Mouse (Mus musculus) frontal cortex, postnatal 10 days (tissue): ENCODE data around the gene Palm3.

Experiments used
- DNase-seq, 2 experiments: peaks; one replicate each; pipeline ENCODE4 v3.0.0; 2022; ENCODE audit warnings: low spot score in 2 of 2, mixed read lengths in 1 of 2

The Palm3 gene

DNA sequence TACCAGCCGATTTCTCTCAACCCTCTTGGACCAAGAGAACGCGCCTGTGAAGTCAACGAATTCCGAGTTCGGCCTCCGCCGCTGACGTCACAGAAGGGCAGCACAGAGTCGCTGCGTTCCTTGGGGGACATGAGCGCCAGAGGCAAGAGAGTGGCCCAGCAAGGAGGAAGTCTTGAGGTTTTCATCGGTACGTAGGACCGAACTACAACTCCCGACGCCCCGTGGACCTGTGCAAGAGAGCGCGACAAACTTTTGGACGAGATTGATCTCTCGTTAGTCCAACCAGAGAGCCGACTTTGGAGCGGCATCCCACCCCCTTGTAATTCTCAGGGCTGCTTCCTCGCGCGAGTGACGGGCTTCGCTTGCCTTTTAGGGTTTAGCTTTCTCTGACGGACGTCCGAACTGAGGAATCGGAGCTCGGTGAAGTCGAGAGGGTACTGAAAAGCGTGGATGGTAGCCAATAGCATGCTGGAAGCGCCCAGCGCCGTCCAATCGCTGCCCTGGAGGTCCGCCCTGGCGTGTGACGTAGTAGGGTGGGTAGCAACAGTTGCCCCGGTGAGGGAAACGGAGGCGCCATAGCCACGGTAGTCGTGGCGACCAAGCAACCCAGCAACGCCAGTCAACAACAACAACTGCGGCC is 45.1 kb downstream of the Palm3 start, which contains the start of gene Rfx1:
Rfx1 (plus strand) TSS at position 544 of the 640 bp plus-strand sequence.
- peak; percentile 99 to 100 for DNase-seq

DNA sequence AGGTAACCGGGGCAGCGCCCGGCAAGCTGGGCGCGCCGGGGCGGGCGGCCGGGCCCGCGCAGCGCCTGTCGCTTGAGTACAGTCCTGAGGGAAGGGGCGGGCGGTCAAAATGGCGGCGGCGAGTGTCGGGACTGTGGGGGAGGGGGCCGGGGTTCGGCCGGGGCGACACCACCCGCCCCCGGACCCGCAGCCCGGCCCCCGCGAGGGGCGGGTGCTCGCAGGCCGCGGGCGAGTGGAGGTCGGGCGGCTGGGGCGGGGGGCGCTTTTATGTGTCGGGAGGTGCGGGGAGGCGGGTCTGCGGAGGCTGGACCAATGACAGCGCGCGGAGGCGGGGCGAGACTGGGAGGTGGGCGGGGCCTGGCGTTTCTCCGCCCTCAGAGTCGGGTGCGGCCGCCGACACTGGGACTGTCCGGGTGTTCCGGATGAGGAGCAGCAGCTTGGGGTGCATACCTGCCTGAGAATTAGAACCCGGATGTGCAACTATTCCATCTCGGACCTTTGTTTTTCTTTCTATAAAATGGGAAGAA is 45.8 kb downstream of the Palm3 start:
- DNase-seq, result peak; percentile 90 to 95

DNA sequence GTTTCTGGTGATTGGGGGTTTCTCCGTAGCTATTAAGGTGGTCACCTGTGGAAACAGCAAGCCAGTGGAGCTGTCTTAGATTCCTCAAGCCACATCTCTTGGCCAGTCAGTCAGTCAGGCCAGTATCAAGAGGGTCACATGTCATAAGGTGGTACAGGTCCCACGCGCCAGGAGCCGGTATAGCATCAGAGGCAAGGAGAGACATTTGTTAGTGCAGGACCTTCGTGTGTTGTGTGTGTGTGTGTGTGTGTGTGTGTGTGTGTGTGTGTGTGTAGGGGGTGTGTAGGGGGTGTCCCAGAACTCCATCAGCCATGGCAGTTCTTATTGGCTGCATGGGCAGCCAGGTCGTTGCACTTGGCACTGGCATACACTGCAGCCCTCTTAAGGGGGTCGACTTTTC is 46.6 kb downstream of the Palm3 start:
- no peak for DNase-seq

DNA sequence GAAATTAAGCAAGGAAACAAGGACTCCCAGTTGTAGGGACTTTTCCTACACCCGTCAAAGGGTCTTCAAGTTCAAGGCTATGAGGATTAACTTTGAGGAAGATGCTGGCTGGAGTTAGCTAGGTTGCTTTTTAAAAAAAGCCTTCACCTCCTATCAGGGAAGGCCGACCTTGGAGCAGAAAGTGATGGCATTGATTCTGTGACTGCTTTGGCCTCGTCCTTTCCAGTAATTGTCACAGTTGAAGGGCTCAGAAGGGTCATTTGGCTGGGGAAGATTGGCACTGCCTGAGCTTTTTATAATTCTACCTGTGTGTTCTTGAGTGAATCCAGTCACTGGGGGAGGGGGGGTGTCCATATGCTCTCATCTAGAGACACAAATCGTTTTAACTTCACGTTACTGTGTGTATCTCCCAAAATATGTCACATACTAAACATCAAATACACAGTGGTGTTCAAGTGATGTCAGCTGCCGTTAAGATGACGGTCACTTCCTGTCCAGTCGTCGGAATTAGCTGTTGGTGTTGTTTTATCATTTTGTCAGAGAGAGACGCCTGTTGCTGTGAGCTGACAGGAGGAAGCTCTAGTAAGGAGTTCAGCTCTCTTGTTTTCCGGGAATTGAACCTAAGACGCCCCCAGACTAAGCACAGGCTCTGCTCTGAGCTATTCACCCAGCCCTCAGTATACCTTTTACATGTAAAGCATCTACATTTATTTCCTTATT is 47.2 kb downstream of the Palm3 start:
- DNase-seq, result no peak

DNA sequence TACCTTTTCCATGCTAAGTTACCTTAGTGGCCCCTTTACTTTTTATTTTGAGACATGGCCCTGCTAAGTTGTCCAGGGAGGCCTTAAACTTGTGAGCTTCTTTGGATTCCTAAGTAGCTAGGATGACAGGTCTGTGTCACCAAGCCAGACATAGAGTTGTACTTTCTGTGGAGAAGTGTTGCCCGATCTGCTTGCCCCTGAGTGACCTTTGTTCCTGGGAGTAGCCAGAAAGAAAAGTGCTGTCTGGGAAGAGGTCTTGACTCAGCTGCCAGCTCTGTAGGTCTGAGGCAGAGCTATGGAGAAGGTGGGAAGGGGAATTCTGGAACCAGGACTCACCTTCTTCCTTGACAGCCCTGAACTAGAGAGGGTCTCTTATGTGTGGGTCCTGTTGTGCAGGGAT is 47.9 kb downstream of the Palm3 start:
- DNase-seq, result no peak

DNA sequence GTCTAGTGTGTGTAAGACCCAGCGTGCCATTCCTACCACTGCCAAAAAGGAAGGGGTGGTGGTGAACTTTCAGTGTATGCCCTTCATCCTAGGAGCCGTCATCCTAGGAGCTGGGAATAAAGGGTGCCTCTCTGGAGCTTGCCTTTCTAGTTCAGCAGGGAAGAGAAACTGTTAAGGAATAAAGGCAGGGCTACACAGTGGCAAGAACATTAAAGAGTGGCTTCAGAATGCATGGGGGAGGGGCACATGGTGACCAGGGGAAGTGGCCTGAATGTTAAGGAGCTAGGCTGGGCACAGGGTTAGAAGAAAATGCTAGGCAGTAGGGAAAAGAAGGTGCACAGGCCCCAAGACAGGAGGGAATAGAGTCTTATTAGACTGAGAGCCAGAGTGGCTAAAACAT is 48.5 kb downstream of the Palm3 start:
- no peak for DNase-seq

DNA sequence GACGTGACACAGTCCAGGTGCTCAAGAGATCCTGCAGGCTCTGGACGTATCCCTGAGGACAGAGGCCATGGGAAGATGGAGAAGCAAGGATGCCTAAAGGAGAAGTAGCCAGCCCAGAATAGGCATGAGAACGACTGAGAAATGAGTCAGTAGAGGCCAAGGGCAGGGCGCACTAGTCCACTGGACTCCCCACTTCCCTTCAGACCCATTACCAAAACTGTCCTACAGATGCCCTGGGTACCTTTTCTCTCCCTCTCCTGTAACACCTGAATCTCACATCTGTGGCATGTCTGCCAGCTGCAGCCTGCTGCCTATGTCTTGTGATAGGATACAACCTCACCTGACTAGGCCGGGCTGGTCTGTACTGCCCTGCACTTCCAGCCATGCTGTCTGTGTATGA is 49.0 kb downstream of the Palm3 start:
- DNase-seq, result no peak

DNA sequence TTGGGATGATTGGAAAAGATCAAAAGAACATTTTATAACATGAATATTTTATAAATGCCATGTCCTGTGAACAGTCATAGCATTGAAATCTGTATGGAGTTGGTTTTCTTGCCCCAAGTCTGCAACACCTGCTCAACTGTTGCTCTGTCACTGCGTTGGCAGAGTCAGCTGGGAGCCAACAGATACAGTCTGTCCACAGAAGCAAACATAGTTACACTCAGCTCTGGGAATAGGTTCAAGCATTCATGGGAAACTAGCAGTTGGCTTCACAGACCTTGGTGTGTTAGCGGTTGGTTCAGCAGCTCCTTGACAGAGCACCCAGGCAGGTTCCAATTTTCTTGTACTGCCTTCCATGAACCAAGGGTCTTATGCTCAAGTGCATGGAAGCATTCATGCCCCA is 49.4 kb downstream of the Palm3 start:
- no peak for DNase-seq

DNA sequence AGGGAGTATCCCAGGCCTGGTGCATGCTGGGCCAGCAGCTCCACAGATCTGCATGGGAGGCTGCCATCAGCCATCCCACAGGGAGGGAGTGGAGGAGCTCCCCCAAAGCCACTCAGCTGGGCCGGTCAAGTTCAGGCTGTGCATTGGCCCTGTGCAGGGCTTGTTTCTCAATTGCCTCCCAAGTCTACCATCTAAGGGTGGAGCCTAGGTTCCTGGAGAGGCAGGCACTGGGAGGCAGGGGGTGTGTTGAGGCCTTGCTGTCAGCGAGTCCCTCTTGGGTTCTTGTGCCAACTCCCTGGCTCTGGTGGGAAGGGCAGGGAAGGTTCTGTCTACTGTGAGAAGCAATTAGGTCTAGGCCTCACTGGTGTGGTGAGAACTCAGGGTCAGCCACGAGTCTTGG is 50.6 kb downstream of the Palm3 start:
- DNase-seq, result no peak

DNA sequence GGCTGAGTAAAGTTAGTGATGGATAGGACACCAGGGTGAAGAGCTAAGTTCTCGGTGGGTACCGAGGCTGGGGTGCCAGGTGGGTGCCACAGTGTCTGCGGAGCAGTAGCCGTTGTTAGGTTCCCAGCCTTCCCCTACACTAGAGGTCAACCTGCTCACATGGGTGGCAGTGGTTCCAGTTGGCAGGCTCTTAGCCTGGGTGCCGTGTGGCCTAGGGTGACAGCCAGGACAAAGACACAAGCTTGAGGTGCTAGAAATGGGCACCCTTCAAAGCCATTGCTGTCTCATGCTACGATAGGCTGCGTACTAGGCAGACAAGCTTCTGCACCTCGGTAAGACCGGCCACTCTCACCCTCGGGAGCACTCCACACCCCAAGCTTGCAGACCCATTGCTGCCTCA is 51.0 kb downstream of the Palm3 start:
- DNase-seq, result no peak

DNA sequence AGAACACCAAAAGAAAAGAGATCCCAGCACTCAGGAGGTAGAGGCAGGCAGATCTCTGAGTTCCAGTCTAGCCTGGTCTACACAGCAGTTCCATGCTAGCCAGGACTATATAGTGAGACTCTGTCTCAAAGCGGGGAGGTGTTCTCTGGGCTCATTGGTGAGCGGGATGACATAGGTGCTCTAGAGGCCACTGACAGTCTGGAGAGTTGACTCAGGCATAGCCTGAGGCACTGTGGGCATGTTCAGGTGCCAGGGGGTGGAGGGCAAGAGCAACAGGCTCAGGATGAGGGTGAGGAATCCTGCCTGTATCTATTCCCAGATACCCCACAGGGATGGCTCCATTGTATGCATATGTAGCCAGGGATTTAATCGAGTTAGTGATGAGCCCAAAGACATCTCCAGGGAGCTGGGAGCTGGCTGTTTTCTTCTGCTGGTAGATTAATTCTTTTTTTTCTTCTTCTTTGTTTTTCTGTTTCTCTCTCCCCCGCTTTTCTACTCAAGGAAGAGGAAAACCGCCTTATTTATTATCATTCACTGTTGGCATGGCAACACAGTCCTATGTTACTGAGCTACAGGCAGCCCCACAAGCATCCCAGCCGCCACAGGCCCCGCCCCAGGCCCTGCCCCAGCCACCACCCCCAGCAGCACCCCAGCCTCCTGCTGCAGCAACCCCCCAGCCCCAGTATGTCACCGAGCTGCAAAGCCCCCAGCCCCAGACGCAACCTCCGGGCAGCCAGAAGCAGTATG is 52.1 kb downstream of the Palm3 start:
- no peak for DNase-seq

DNA sequence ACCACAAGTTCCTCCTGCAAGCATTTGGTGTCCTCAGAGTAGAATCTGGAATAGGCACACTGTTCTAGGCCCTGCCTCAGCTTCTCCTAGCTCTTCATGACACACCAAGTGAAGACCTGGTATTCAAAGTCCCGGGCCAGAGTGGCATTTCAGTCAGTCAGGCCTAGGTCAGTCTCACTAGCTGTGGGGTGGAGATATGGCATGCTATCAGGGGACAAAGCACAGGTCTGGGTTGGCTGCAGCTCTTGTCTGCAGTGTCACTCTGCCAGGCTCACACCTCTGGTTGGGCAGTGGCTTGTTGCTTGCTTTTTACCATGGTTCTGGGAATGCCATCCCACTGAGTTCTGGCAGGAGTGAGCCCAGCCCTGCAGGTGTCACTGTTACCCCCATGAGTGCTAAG is 55.1 kb downstream of the Palm3 start:
- no peak for DNase-seq

DNA sequence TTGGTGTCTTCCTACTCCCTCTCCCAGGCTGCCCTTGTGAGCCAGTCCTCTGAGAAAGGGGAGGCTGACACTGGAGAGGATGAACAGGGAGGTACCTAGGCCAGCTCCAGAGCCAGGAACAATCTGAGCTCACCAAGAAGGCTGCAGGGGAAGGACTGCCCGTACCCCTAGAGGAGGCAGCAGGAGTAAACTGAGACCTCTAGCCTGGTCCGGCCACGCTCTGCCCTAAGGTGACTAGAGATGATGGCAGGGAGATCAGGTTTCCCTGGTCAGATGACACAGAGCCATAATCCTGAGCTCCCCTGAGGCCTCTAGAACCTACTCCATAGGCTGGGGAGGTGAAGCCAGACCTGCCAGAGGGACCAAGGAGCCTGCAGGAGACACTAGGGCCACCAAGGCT is 55.6 kb downstream of the Palm3 start:
- DNase-seq, result no peak

DNA sequence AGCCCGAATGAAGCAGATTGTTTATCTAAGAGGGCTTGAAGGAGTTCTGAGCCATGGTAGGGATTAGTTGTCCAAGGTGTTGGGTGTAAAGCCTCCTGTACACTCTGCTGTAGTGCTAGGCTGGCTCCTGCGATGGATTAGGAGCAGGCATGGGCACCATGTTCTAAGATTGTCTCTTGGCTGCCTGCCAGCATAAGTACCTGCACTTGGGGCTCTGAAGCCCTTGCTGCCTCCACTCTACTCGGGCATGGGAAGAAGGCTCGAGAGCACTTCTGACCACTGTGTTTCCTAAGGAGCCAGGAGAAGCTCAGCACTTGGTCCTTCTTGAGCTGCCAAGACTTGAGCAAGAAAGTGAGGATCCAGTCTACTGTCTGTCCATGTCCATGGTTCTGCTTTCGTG is 57.9 kb downstream of the Palm3 start:
- no peak for DNase-seq
